Mouse (Mus musculus) hindlimb bud, embryonic 11.5 days (tissue): ENCODE results near the gene Gjb5.

Experiments
- DNase-seq: peaks from one replicate; pipeline ENCODE4 v3.0.0-alpha.2; 2012; ENCODE audit warnings: low read depth, low spot score; ENCODE audit errors: extremely low spot score

The Gjb5 gene

DNA sequence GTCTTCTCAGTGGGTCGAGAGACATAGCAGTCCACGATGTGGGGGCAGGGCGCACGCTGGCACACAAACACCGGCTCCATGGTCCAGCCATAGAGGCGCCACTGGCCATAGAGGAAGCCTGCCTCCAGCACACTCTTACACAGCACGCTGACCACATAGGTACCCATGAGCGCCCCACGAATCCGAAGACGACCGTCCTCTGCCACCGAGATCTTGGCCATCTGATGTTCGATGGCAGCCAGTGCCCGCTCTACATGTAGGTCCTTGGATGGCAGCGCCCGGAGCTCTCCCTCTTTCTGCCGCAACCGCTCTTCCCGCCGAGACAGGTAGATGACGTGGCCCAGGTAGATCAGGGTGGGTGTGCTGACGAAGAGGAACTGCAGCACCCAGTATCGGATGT is 45.6 kb downstream of the Gjb5 start:
- no peak for DNase-seq

DNA sequence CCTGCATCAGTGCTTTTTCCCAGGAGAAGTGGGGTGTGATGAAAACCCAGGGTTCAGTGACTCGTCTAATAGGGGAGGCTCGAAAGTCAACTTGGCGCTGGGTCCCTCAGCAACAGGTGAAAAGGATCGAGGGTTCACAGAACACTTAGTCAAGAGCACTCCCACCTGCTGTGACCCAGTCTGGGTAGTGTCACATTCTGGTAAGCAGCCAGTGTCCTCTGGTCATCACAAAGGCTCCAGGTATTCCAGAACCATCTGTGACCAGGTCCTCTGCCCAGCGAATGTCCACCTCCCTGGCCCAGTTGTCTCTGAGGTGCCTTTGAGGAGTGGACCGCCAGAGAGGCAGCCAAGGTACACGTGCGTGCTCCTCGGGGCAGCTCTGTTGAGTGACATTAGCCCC is 46.4 kb downstream of the Gjb5 start:
- no peak for DNase-seq

DNA sequence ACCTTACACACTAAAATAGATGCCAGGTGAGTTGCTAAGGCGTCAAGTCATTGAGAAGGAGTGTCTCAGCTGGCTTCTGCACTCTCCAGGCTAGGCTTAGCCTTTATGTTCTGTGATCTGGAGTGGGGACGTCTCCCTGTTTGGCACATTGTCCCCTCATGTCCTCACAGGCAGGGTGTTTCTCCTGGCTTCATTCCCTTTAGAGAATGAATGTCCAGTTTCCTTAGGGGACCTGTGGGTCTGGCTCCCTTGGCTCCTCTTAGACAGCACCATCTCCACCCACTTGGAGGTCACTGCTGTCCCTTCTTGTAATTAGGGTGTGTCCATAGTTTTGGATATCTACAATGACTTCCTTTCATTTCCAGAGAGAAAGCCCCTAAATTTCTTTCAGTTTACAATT is 51.1 kb downstream of the Gjb5 start:
- no peak for DNase-seq
